Mouse (Mus musculus): Measurements from ENCODE around the gene Rere. TPM values are rescaled to one million over a fixed set of nuclear protein-coding genes. Genes with fewer than 3 reads are reported as not detected.
"Not testable (repeated sequence)": the region's sequence is repeated elsewhere in the genome, so short reads cannot be mapped to it uniquely, and the experiment has no call there.

The Rere gene
- total RNA-seq, 2 experiments from 2014 or later = 89.9 to 102 TPM

- DNase-seq (ENCODE audit: low spot score in 2 of 2) = no peak
Observed at GRCm38 (mm10) chr4:150540392-150541094, 259.1 kb downstream of the Rere start.

- DNase-seq (ENCODE audit: low spot score in 2 of 2) = no peak
Observed at GRCm38 (mm10) chr4:150544231-150544630, 262.8 kb downstream of the Rere start.

- DNase-seq (ENCODE audit: low spot score in 2 of 2) = peak; percentile 46 to 55
Observed at GRCm38 (mm10) chr4:150544652-150545258, 263.3 kb downstream of the Rere start.

- no peak for DNase-seq (ENCODE audit: low spot score in 2 of 2)
Observed at GRCm38 (mm10) chr4:150545775-150546174, 264.3 kb downstream of the Rere start.

- not testable (repeated sequence) for DNase-seq (ENCODE audit: low spot score in 2 of 2)
Observed at GRCm38 (mm10) chr4:150546296-150546695, 264.9 kb downstream of the Rere start.

GRCm38 (mm10) chr4:150549393-150549792, 267.9 kb downstream of the Rere start:
- DNase-seq (ENCODE audit: low spot score in 2 of 2) = no peak

- no peak for DNase-seq (ENCODE audit: low spot score in 2 of 2)
Observed at GRCm38 (mm10) chr4:150549989-150550716, 268.7 kb downstream of the Rere start.

- no peak for DNase-seq (ENCODE audit: low spot score in 2 of 2)
Observed at GRCm38 (mm10) chr4:150551390-150551789, 269.9 kb downstream of the Rere start.

- DNase-seq (ENCODE audit: low spot score in 2 of 2) = no peak
Observed at GRCm38 (mm10) chr4:150552751-150553600, 271.5 kb downstream of the Rere start.

GRCm38 (mm10) chr4:150555783-150556182, 274.3 kb downstream of the Rere start:
- no peak for DNase-seq (ENCODE audit: low spot score in 2 of 2)

- peak; percentile 57 to 72 for DNase-seq (ENCODE audit: low spot score in 2 of 2)
Observed at GRCm38 (mm10) chr4:150556382-150557221, 275.2 kb downstream of the Rere start.

GRCm38 (mm10) chr4:150557289-150557688, 275.8 kb downstream of the Rere start:
- not testable (repeated sequence) for DNase-seq (ENCODE audit: low spot score in 2 of 2)

GRCm38 (mm10) chr4:150557976-150558375, 276.5 kb downstream of the Rere start:
- no peak for DNase-seq (ENCODE audit: low spot score in 2 of 2)

- no peak for DNase-seq (ENCODE audit: low spot score in 2 of 2)
Observed at GRCm38 (mm10) chr4:150559514-150559913, 278.1 kb downstream of the Rere start.

GRCm38 (mm10) chr4:150563281-150563680, 281.8 kb downstream of the Rere start:
- no peak for DNase-seq (ENCODE audit: low spot score in 2 of 2)

GRCm38 (mm10) chr4:150566193-150566592, 284.7 kb downstream of the Rere start:
- DNase-seq (ENCODE audit: low spot score in 2 of 2) = no peak

- DNase-seq (ENCODE audit: low spot score in 2 of 2) = no peak
Observed at GRCm38 (mm10) chr4:150568318-150569134, 287.1 kb downstream of the Rere start.

GRCm38 (mm10) chr4:150569135-150569833, 287.8 kb downstream of the Rere start:
- DNase-seq (ENCODE audit: low spot score in 2 of 2) = peak; percentile 46 to 68

Data from left cerebral cortex, adult 18-20 months (tissue).